Mouse (Mus musculus) megakaryocyte, embryonic 14.5 days (primary cell): Measurements from ENCODE around the gene Xrcc6.

Experiments used
- FLI1 ChIP-seq: IDR thresholded peaks from 2 replicates; pipeline ENCODE4 v1.6.1; 2012; ENCODE audit warnings: low read length, inconsistent platforms, mixed read lengths
- GATA1 ChIP-seq: IDR thresholded peaks from 3 replicates; pipeline ENCODE4 v1.6.1; 2012; ENCODE audit warnings: mixed read lengths, low read length, inconsistent platforms, borderline replicate concordance

DNA sequence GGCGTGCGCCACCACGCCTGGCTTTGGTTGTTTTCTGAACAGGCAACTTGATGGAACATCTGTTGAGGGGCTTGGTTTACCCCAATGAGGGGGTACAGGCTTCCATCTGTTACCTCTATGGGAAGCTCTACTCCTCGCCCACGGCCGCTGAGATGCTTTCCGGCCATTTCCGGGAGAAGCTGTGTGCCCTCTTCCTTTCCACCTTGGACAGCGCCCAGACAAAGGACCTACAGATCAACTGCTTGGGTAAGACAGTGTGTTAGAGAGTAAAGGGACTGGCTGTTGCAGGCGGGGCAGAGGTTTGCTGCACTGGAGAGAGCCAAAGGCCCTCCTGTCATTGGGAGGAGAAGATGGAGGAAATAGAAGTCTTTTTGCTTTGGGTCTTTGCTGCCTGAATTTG is 92.2 kb downstream of the Xrcc6 start:
- no peak for TF ChIP-seq GATA1
- no peak for TF ChIP-seq FLI1
